Mouse (Mus musculus) mature B cell (primary cell): Measurements from ENCODE around the gene Shc3.

Source experiments
- in situ Hi-C: fragments of 300-500 bp; cut with MboI; formaldehyde crosslinking; loops from 2 replicates; pipeline ENCODE4 v1.14.3; 2019

The Shc3 gene

GRCm38 (mm10) chr13:51568911-51569684 is at the start of gene Shc3:
Gene Shc3, minus strand, starts transcription at chr13:51569419.
- in situ Hi-C loops, result no loop called here

DNA sequence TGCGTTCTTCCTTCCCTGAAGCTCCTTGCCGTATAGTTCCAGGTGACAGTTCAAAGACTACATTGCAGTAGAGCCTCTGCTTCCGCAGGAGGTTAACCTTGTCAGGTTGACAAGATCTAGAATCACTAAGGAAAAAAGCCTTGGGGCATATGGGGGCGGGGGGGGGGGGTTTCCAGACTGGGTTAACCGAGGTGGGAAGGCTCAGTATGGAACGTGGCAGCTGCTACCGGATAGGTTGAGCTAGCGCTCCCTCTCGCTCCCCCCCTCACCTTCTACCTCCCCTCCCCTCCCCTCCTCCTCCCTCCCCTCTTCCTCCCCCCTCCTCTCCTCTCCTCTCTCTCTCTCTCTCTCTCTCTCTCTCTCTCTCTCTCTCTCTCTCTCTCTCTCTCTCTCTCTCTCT is 49.4 kb upstream of the Shc3 start:
- in situ Hi-C loops, result loop anchor here (10.0 kb wide), 1 partner anchor 664 kb away; no protein-coding TSS in a partner anchor

DNA sequence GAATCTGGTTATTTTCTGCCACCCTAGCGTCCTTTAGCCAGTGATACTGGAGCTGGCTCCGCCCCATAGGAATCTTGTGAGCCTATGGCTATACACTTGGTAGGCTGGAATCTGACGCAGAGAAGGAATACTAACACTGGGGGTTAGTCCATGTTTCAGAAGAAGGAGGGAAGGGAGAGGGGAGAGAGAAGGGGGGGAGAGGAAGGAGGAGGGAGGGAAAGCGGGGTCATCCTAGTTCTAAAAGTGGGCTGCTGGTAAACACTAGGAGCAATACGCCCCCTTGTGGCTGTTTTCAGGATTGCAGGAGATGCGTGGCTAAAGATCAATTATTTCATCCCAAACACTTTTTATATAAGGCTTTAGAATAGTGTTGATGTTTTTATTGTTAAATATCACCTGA is 48.6 kb upstream of the Shc3 start:
- in situ Hi-C loops, result loop anchor here (10.0 kb wide), 1 partner anchor 663 kb away; no protein-coding TSS in a partner anchor

DNA sequence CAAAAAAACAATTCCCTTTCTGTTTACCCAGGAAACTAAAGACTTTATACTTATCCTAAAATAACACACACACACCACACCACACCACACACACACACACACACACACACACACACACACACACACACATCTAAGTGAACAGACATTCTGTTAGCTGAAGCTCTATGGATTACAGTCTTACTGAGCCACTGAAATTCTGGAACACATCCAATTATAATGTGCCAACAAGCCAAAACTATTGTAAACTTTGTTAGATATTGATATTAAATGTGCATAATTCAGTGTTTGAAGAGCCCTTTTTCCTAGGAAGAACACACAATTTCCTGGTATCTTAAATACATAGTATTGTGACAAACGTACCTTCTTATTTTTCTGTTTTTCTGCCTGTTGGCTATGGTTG is 48.1 kb upstream of the Shc3 start:
- in situ Hi-C loops, result loop anchor here (10.0 kb wide), 1 partner anchor 663 kb away; no protein-coding TSS in a partner anchor

DNA sequence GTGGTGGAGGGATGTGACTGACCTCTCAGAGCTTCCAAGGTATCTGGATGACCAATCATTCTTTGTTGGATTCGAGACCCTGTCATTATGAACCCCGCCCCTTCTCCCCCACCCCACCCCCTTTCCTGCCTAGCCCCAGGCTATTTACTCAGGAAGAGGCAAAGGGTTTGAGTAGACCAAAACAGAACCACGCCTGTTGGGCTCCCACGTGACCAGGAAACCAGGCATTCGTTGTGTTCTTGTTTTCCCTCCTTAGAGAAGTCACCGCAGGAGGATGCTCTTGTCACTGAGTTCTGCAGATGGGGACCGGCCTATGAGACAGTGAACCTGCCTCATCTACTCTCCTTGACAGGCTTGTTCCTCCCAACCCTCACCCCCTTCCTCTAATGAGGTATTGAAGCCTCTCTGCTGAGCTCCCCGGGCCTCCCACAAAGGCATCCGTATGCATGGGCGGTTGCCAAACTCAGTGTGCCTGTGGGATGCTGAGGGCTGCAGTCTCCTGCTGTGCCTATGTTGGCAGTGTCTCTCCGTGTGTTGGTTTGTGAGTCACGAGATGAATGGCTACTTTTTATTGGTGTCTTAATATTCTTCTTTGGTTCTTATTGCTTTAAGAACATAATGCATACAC is 47.3 kb upstream of the Shc3 start:
- in situ Hi-C loops, result loop anchor here (10.0 kb wide), 1 partner anchor 662 kb away; no protein-coding TSS in a partner anchor

- in situ Hi-C loops, result loop anchor here (10.0 kb wide), 1 partner anchor 661 kb away; no protein-coding TSS in a partner anchor
Measured at GRCm38 (mm10) chr13:51615815-51616214, 46.6 kb upstream of the Shc3 start.

DNA sequence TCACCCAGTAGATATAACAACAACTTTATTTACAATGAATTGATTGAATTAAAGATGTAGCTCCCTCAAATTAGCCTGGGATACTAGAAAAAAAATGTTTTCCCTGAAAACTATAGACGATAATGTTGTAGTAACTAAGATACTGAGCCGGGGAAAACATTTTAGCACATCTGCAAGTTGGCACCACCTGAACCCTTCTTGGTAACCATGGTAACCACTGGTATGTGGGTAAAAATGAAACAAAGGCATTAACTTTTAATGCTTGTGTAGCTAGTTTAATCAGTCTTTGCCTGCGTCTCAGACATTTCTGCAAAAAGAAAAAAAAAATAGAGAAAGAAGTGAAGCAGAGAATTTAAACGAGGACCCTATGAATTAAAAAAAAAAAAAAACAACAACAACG is 42.3 kb upstream of the Shc3 start:
- in situ Hi-C loops, result loop anchor here (10.0 kb wide), 1 partner anchor 657 kb away; no protein-coding TSS in a partner anchor

- in situ Hi-C loops, result loop anchor here (10.0 kb wide), 1 partner anchor 656 kb away; no protein-coding TSS in a partner anchor
Measured at GRCm38 (mm10) chr13:51611060-51611459, 41.8 kb upstream of the Shc3 start.

DNA sequence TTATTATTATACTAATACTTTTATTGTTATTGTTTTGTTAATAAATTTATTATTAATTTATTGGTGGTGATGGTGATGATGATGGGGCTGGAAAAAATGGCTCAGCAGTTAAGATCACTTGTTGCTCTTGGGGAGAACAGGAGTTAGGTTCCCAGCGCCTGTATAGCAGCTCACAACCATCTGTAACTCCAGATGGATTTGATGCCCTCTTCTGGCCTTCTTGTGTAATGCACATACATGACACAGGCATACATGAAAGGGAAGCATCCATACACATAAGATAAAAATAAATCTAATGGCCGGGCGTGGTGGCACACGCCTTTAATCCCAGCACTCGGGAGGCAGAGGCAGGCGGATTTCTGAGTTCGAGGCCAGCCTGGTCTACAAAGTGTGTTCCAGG is 40.0 kb upstream of the Shc3 start:
- in situ Hi-C loops, result no loop called here

- in situ Hi-C loops, result no loop called here
Measured at GRCm38 (mm10) chr13:51603894-51604244, 34.6 kb upstream of the Shc3 start.

DNA sequence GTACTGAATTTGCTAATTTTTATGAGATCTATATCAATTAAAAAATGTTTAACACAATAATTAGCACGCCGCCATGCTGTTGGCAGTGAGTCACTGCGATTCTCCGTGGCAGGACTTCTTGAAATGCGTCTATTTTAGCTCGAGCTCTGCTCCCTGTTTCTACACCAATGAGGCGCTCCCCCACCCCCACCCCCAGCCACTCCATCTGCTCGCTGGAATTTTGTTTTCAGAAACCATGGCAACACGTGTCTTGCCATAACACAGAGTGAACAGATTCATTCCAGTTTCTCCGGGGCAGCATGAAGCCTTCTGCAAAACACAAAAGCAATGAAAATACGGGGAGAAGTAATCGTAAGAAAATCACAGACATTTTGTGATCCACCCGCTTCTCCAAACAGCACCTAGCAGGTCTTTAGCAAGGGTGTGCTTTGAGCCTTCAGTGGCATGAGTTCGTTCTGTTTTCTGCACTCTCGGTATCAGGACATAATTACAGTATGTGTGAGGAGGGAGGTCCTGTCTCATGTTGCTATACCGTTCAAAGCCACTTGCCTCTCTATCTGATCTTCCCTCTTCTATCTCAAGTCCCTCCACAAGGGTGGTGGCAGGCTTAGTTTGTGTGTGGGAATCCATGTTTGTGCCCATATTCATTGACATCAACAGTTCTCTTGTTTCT is 34.1 kb upstream of the Shc3 start:
- in situ Hi-C loops, result no loop called here

DNA sequence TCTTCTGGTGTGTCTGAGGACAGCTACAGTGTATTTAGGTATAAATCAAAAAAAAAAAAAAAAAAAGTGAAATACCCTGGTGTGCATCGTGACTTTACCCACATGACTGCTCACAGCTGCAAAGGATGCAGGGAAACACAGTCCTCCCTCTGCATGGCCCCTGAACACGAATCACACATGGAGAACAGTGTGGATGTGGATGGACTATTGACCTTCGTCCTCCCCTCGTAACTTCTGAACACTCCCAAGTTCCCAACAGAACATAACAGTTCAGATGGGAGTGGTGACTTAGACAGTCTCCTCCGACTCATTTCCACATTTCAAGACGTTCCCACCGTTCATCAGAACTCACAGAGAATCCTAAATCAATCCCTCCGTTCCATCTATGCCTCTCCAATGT is 33.5 kb upstream of the Shc3 start:
- in situ Hi-C loops, result no loop called here

GRCm38 (mm10) chr13:51600169-51600568 is 30.9 kb upstream of the Shc3 start:
- in situ Hi-C loops, result no loop called here

DNA sequence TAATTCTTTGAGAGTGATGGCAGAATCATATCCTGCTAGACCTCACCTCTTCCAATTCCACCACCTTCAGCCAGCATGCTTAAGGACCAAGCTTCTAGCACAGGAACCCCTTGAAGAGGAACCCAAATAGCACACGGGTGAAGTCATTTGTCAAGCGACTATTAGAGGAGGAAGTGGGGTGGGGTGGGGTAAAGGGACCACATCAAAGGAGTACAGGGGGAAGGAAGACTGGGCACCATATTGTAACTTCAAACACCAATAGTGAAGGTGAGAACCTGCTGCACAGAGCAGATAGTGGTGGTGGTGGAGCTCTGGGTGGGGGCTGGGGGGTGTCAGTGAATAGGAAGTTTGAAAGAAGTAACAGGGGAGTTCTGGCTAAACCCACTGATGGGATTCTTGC is 28.8 kb upstream of the Shc3 start:
- in situ Hi-C loops, result no loop called here

DNA sequence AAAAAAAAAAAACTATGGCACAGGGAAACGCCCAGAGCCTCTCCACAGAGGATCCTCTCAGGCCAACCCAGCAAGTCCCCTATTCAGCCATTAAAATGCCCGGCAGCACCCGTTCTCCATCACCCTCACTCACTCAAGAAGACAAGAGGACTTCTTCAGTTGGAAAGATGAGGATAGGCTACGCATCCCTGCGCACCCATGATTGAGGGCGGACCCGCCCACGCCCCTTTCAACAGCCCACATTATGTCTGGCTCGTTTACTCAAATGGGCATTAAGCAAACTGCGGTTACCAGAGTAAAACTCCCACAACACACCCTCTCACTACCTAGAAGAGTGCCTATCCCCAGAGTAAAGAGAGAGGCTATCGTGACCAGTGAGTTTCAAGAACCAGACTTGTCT is 26.2 kb upstream of the Shc3 start:
- in situ Hi-C loops, result no loop called here

GRCm38 (mm10) chr13:51594656-51595311 is 25.6 kb upstream of the Shc3 start:
- in situ Hi-C loops, result no loop called here

DNA sequence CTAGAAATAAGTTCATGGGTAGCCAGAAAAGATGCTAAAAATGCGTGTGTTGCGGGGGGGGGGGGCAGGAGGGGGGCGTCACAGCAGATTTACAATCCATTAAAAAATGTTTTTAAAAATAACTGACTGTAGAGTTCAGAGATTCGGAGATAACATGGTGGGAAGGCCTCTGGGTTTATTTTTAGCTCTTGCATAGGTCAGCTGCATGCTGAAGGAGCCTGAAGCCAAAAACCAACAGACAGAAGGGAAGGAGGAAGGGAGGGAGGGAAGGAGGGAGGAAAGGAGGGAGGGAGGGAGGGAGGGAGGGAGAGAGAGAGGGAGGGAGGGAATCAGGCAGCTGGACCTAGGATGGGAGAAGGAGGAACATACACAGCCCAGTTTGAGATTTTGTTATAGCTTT is 18.8 kb upstream of the Shc3 start:
- in situ Hi-C loops, result no loop called here

- in situ Hi-C loops, result no loop called here
Measured at GRCm38 (mm10) chr13:51582204-51582603, 13.0 kb upstream of the Shc3 start.

DNA sequence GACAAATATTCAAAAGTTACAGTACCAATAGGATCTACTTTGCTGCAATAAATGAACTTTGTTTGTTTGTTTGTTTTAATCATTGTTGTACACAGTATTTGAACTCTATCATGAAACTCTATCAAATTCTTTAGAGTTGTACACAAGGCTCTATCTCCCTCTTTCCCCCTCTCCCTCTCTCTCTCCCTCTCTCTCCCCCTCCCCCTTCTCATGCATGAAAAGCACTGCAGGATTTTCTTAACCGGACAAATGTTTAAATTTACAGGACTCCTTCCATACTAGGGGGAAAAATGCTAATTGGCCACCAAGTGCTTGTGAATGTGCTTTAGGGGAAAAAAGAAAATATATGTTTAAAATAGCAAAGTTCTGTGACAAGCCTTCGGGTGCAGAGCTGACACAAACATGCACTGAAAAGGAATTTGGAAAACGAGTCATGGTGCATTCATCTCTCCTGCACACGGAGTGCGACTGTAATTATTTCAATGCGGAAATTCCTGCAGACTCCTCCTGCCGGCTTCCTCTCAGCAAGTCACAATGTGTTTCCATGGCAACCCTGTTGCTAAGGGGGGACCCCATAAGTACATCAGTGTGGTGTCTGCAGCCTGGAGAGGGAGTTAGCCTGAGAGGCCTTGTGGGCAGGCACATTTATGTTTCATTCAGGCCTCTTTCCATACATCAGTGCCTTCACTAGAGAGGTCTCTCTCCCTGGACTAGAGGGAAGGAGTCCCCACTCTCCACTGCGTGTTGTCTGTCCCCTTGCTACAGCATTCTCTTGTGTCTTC is 11.2 kb upstream of the Shc3 start:
- in situ Hi-C loops, result no loop called here

- in situ Hi-C loops, result no loop called here
Measured at GRCm38 (mm10) chr13:51573849-51574248, 4.6 kb upstream of the Shc3 start.

- in situ Hi-C loops, result no loop called here
Measured at GRCm38 (mm10) chr13:51570111-51570510, 892 bp upstream of the Shc3 start.
